ENCODE assay signal across 9 mouse cellular contexts in the genomic region with DNA sequence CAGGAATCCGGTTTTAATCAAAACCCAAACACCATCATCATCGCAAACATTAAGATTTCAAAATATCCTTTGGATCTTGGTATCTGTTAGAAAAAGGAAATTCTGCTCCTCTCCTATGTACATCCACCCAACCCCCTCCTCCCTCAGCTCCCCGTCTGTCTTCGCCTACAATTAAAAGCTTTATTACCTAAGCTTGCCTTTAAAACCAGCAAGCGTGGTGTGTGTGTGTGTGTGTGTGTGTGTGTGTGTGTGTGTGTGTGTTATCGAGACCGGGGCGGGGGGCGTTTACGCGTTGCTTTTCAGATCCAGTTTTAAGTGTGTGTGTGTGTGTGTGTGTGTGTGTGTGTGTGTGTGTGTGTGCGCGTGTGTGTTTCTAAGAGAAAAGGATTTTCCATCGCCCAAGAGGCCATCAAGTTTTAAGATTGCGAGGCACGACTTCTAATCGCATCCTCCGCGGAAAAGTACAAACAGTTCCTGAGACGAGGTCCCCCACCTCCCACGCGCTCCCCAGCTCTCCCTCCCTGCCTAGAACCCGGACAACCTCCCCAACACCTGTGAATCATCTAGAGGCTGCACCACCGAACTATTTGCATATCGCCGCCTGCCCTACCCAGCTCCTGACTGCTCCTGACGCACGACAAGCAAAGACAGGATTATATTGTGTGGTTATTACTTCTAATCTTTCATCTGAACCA. TPM values are rescaled to one million over a fixed set of nuclear protein-coding genes. Genes with fewer than 3 reads are reported as not detected.
DNase-seq lines count a peak whose midpoint lies in the region; ATAC-seq and TF ChIP-seq lines count a peak whose summit lies in the region.
"Had no signal": no experiment of that assay in that cellular context is flagged by ENCODE, and none has a peak within 500 bp of the region (broad histone marks: within the 10 kb centered on the region; RNA-seq: fewer than 3 reads in every experiment).

No protein-coding gene starts in this region.

- H3K27me3 ChIP-seq in heart, embryonic 14.5 days (ENCODE audit: control insufficient read depth, insufficient read depth, low read length), result peaks cover 4% of the 10 kb centered on the region; the same call in 1 of the 2 replicates
- no peaks in the 10 kb centered on the region for H3K27me3 ChIP-seq in forebrain, embryonic 15.5 days
- no peaks in the 10 kb centered on the region for H3K27me3 ChIP-seq in neural tube, embryonic 12.5 days (replicated peaks)

- peak overlapping the region; percentile 70 for H3K4me2 ChIP-seq in heart, embryonic 14.5 days (ENCODE audit: low read length)
- peak overlapping the region; percentile 68 for H3K4me2 ChIP-seq in forebrain, embryonic 15.5 days (replicated peaks)
- peak overlapping the region; percentile 74 for H3K4me2 ChIP-seq in neural tube, embryonic 12.5 days (replicated peaks)

- no peak for ATAC-seq in heart, embryonic 14.5 days (ENCODE audit: insufficient number of reproducible peaks, insufficient read depth, low FRiP score, low read depth)
- ATAC-seq in forebrain, embryonic 15.5 days (replicated peaks), result no peak; the same call in 1 of the 2 replicates
- ATAC-seq in neural tube, embryonic 12.5 days (ENCODE audit: low FRiP score, low read depth), result 0 out of 2 replicates have a peak, but pooled peaks have one; percentile 17
- no peak for ATAC-seq in erythroblast, adult 5-6 weeks (replicated peaks; ENCODE audit: low FRiP score, poor library complexity, severe bottlenecking)

- 3% methylated on average over 22 of the region's 28 CpGs for WGBS in heart, embryonic 14.5 days
- 3% methylated on average over 22 of the region's 28 CpGs for WGBS in forebrain, embryonic 15.5 days
- 4% methylated on average over 28 of the region's 28 CpGs for WGBS in neural tube, embryonic 12.5 days

- H3K27ac ChIP-seq in heart, embryonic 14.5 days (replicated peaks in 1 of 2; ENCODE audit: control insufficient read depth in 1 of 2, insufficient read depth in 1 of 2, low read depth in 2 of 2, low read length in 2 of 2), result no peak overlapping the region
- peak overlapping the region; percentile 93 for H3K27ac ChIP-seq in forebrain, embryonic 15.5 days (replicated peaks)
- no peak overlapping the region for H3K27ac ChIP-seq in neural tube, embryonic 12.5 days

- H3K4me3 ChIP-seq in heart, embryonic 14.5 days (ENCODE audit: control insufficient read depth in 1 of 2, insufficient read depth in 1 of 2, low read depth in 1 of 2, low read length in 2 of 2), result peak overlapping the region; percentile 36 to 40
- peak overlapping the region; percentile 82 for H3K4me3 ChIP-seq in forebrain, embryonic 15.5 days
- H3K4me3 ChIP-seq in neural tube, embryonic 12.5 days, result peak overlapping the region; percentile 33

- H3K9me3 ChIP-seq in heart, embryonic 14.5 days (ENCODE audit: control insufficient read depth, low read length), result no peaks in the 10 kb centered on the region
- H3K9me3 ChIP-seq in forebrain, embryonic 15.5 days, result no peaks in the 10 kb centered on the region
- no peaks in the 10 kb centered on the region for H3K9me3 ChIP-seq in neural tube, embryonic 12.5 days

- no peak for TF ChIP-seq POLR2A in brain, embryonic 14.5 days (IDR thresholded peaks at IDR 0.05; ENCODE audit: borderline replicate concordance, extremely low read depth, insufficient read depth, insufficient read length, poor library complexity, severe bottlenecking)

- no peak overlapping the region for H3K9ac ChIP-seq in heart, embryonic 14.5 days (ENCODE audit: low read length)
- peak overlapping the region; percentile 17 for H3K9ac ChIP-seq in forebrain, embryonic 15.5 days (replicated peaks)
- peak overlapping the region; percentile 65 for H3K9ac ChIP-seq in neural tube, embryonic 12.5 days

- DNase-seq in heart, adult 18-20 months, result no peak
- peak; percentile 61 for DNase-seq in brain, embryonic 14.5 days (ENCODE audit: low read depth)
- peak; percentile 32 to 36 for DNase-seq in layer of hippocampus, postnatal 25 days (ENCODE audit: extremely low spot score in 1 of 2, low spot score in 1 of 2)
- DNase-seq in thymus, postnatal 25 days, result no peak

- H3K4me1 ChIP-seq in heart, embryonic 14.5 days (ENCODE audit: control insufficient read depth in 2 of 2, insufficient read depth in 2 of 2, low read length in 2 of 2), result peaks cover 12 to 13% of the 10 kb centered on the region in 2 experiments; a peak in 3 of 4 replicates
- H3K4me1 ChIP-seq in forebrain, embryonic 15.5 days, result peaks cover 27% of the 10 kb centered on the region
- H3K4me1 ChIP-seq in neural tube, embryonic 12.5 days, result peaks cover 13% of the 10 kb centered on the region

- no peaks in the 10 kb centered on the region for H3K36me3 ChIP-seq in heart, embryonic 14.5 days (ENCODE audit: control insufficient read depth, insufficient read depth, low read length)
- H3K36me3 ChIP-seq in forebrain, embryonic 15.5 days, result no peaks in the 10 kb centered on the region
- H3K36me3 ChIP-seq in neural tube, embryonic 12.5 days, result no peaks in the 10 kb centered on the region

- TF ChIP-seq CTCF in brain, embryonic 14.5 days (IDR thresholded peaks at IDR 0.05; ENCODE audit: borderline replicate concordance, extremely low read depth, insufficient read depth, insufficient read length), result no peak

RNA-seq across cellular contexts. Expression of a gene that starts 1.4 kb away (rescaled TPM):
- polyA plus RNA-seq in heart, embryonic 14.5 days (2014; fragmentation: Nextera tagmentation; extraction: Ambion mirVana), result 0.47 and 1.4 TPM in 2 replicates
- total RNA-seq in heart, adult 18-20 months (2021), result under 1 TPM in 1 of 2 experiments, not detected in 1; 0.12 TPM
- polyA plus RNA-seq in brain, embryonic 14.5 days (2012; rRNA removed), result 111 and 153 TPM in 2 replicates
- polyA plus RNA-seq in forebrain, embryonic 15.5 days (2015; fragmentation: Nextera tagmentation; extraction: Ambion mirVana), result 110 and 114 TPM in 2 replicates
- total RNA-seq in layer of hippocampus, postnatal 25 days (2021), result 1,000 to 10,000 TPM; 1,881 to 1,910 TPM
- 69.7 and 90.8 TPM in 2 replicates for polyA plus RNA-seq in neural tube, embryonic 12.5 days (2016; fragmentation: Nextera tagmentation; extraction: Ambion mirVana)
- total RNA-seq in erythroblast, adult 5-6 weeks (2015; ENCODE audit: low replicate concordance), result not detected in 2 replicates
- not detected in 2 replicates for total RNA-seq in erythroblast, adult 5-6 weeks (2017; ENCODE audit: low replicate concordance)
- polyA plus RNA-seq: testis, adult 2 months had no signal

Comparison
In these comparisons a context has a peak if more than half of its experiments do, and no peak if none do; other contexts are left out.
1. DNase-seq: peak in brain, embryonic 14.5 days (single experiment) and layer of hippocampus, postnatal 25 days (2 of 2); none in heart, adult 18-20 months (0 of 2) and thymus, postnatal 25 days (single experiment).
2. RNA of a gene that starts 1.4 kb away (polyA plus RNA-seq): 111 to 153 TPM in brain, embryonic 14.5 days, 110 to 114 TPM in forebrain, embryonic 15.5 days and 69.7 to 90.8 TPM in neural tube, embryonic 12.5 days; 0.47 to 1.4 TPM in heart, embryonic 14.5 days; every median in the first group is over 10 times any median in the second.
3. Peak in every context shown above with its lines, with median percentiles within 50 percentile points of each other: H3K4me2 ChIP-seq and H3K4me3 ChIP-seq.